Mouse (Mus musculus): Measurements from ENCODE around the gene Sash3. TPM values are rescaled to one million over a fixed set of nuclear protein-coding genes. Genes with fewer than 3 reads are reported as not detected.

The Sash3 gene
- total and polyA plus RNA-seq, 3 experiments: 0.31 to 1.2 TPM; not detected in 1

GRCm38 (mm10) chrX:48136935-48137334 is 9.3 kb upstream of the Sash3 start:
- Histone ChIP-seq H3K9ac (ENCODE audit: control insufficient read depth, low read depth, low read length, poor library complexity, severe bottlenecking) (no peak overlapping the region), H3K79me2 (ENCODE audit: control insufficient read depth, insufficient read depth, low read length, poor library complexity) (no peaks in the 10 kb centered on the region), H3K4me3 (ENCODE audit: control insufficient read depth in 1 of 2, insufficient read depth in 1 of 2, low read depth in 2 of 2, low read length in 2 of 2) (no peak overlapping the region), H3K27ac (ENCODE audit: control insufficient read depth, low read depth, low read length) (no peak overlapping the region), H3K27me3 (ENCODE audit: control insufficient read depth in 1 of 2, insufficient read depth in 2 of 2, low read length in 2 of 2) (no peaks in the 10 kb centered on the region), H3K4me1 (ENCODE audit: control insufficient read depth in 1 of 2, insufficient read depth in 2 of 2, low read length in 2 of 2) (peaks cover 9 to 30% of the 10 kb centered on the region in 2 experiments), H3K36me3 (ENCODE audit: control insufficient read depth in 1 of 2, insufficient read depth in 2 of 2, low read length in 2 of 2) (peaks cover 0 to 20% of the 10 kb centered on the region in 2 experiments; a peak in 2 of 4 replicates), H3K9me3 (replicated peaks; ENCODE audit: insufficient read depth, low read length) (no peaks in the 10 kb centered on the region)
- no peak for TF ChIP-seq GABPA (IDR thresholded peaks at IDR 0.05; ENCODE audit: low read depth, low read length)
- no peak for TF ChIP-seq USF1 (IDR thresholded peaks at IDR 0.05; ENCODE audit: low read depth, low read length)
- TF ChIP-seq NELFE (IDR thresholded peaks at IDR 0.05; ENCODE audit: low read depth, low read length): no peak
- TF ChIP-seq ZKSCAN1 (IDR thresholded peaks at IDR 0.05; ENCODE audit: low read depth, low read length): no peak
- no peak for TF ChIP-seq ELF1 (IDR thresholded peaks at IDR 0.05; ENCODE audit: low read depth, low read length)
- no peak for TF ChIP-seq TAL1 (IDR thresholded peaks at IDR 0.05; ENCODE audit: low read length)
- no peak for TF ChIP-seq RCOR1 (IDR thresholded peaks at IDR 0.05; ENCODE audit: low read depth, low read length)
- TF ChIP-seq MYB (IDR thresholded peaks at IDR 0.05; ENCODE audit: low read depth, low read length): no peak
- no peak for TF ChIP-seq SMC3 (IDR thresholded peaks at IDR 0.05; ENCODE audit: low read depth, low read length)
- TF ChIP-seq SIN3A (IDR thresholded peaks at IDR 0.05; ENCODE audit: low read length): no peak
- TF ChIP-seq TBP (IDR thresholded peaks at IDR 0.05; ENCODE audit: low read depth, low read length): no peak
- TF ChIP-seq POLR2AphosphoS2 (IDR thresholded peaks at IDR 0.05; ENCODE audit: low read length): no peak
- no peak for TF ChIP-seq MAFK (IDR thresholded peaks at IDR 0.05; ENCODE audit: borderline replicate concordance, low read depth, low read length)
- TF ChIP-seq MYC (IDR thresholded peaks at IDR 0.05; ENCODE audit: low read depth, low read length): no peak
- TF ChIP-seq NRF1 (IDR thresholded peaks at IDR 0.05; ENCODE audit: insufficient read depth, low read depth, low read length, poor library complexity, severe bottlenecking): no peak
- no peak for TF ChIP-seq GATA1 (IDR thresholded peaks at IDR 0.05; ENCODE audit: low read depth, low read length)
- DNase-seq (ENCODE audit: low read depth, low spot score): no peak

- Histone ChIP-seq H3K27ac (ENCODE audit: control insufficient read depth, low read depth, low read length) (peak overlapping the region; percentile 91), H3K27me3 (ENCODE audit: control insufficient read depth in 1 of 2, insufficient read depth in 2 of 2, low read length in 2 of 2) (no peaks in the 10 kb centered on the region), H3K79me2 (ENCODE audit: control insufficient read depth, insufficient read depth, low read length, poor library complexity) (no peaks in the 10 kb centered on the region), H3K9me3 (replicated peaks; ENCODE audit: insufficient read depth, low read length) (no peaks in the 10 kb centered on the region), H3K4me3 (ENCODE audit: control insufficient read depth in 1 of 2, insufficient read depth in 1 of 2, low read depth in 2 of 2, low read length in 2 of 2) (peak overlapping the region in 1 of 2 experiments; percentile 11; a peak in 1 of 4 replicates), H3K9ac (ENCODE audit: control insufficient read depth, low read depth, low read length, poor library complexity, severe bottlenecking) (peak overlapping the region; percentile 45), H3K4me1 (ENCODE audit: control insufficient read depth in 1 of 2, insufficient read depth in 2 of 2, low read length in 2 of 2) (peaks cover 12 to 34% of the 10 kb centered on the region in 2 experiments), H3K36me3 (ENCODE audit: control insufficient read depth in 1 of 2, insufficient read depth in 2 of 2, low read length in 2 of 2) (peaks cover 0 to 23% of the 10 kb centered on the region in 2 experiments; a peak in 2 of 4 replicates)
- no peak for TF ChIP-seq ZNF384 (IDR thresholded peaks at IDR 0.05; ENCODE audit: low read depth, low read length)
- no peak for TF ChIP-seq TAL1 (IDR thresholded peaks at IDR 0.05; ENCODE audit: low read length)
- no peak for TF ChIP-seq USF1 (IDR thresholded peaks at IDR 0.05; ENCODE audit: low read depth, low read length)
- no peak for TF ChIP-seq GATA1 (IDR thresholded peaks at IDR 0.05; ENCODE audit: low read depth, low read length)
- TF ChIP-seq SMC3 (IDR thresholded peaks at IDR 0.05; ENCODE audit: low read depth, low read length): no peak
- TF ChIP-seq NELFE (IDR thresholded peaks at IDR 0.05; ENCODE audit: low read depth, low read length): no peak
- TF ChIP-seq JUND (IDR thresholded peaks at IDR 0.05; ENCODE audit: low read depth, low read length): no peak
- TF ChIP-seq POLR2AphosphoS5 (IDR thresholded peaks at IDR 0.05; ENCODE audit: borderline replicate concordance, low read depth, low read length): no peak
- TF ChIP-seq NRF1 (IDR thresholded peaks at IDR 0.05; ENCODE audit: insufficient read depth, low read depth, low read length, poor library complexity, severe bottlenecking): no peak
- TF ChIP-seq MYC (IDR thresholded peaks at IDR 0.05; ENCODE audit: low read depth, low read length): no peak
- TF ChIP-seq GABPA (IDR thresholded peaks at IDR 0.05; ENCODE audit: low read depth, low read length): no peak
- TF ChIP-seq ELF1 (IDR thresholded peaks at IDR 0.05; ENCODE audit: low read depth, low read length): no peak
- no peak for TF ChIP-seq USF2 (IDR thresholded peaks at IDR 0.05; ENCODE audit: borderline replicate concordance in 1 of 2, insufficient read depth in 1 of 2, low read depth in 1 of 2, low read length in 2 of 2)
- TF ChIP-seq ZC3H11A (IDR thresholded peaks at IDR 0.05; ENCODE audit: low read depth, low read length): no peak
- no peak for TF ChIP-seq EP300 (IDR thresholded peaks at IDR 0.05; ENCODE audit: low read depth in 1 of 2, low read length in 2 of 2)
- TF ChIP-seq MYB (IDR thresholded peaks at IDR 0.05; ENCODE audit: low read depth, low read length): no peak
- no peak for TF ChIP-seq RAD21 (IDR thresholded peaks at IDR 0.05; ENCODE audit: low read depth, low read length)
- no peak for TF ChIP-seq HCFC1 (IDR thresholded peaks at IDR 0.05; ENCODE audit: low read depth, low read length)
- no peak for DNase-seq (ENCODE audit: low read depth, low spot score)
Observed at GRCm38 (mm10) chrX:48138011-48138410, 8.2 kb upstream of the Sash3 start.
